Mouse (Mus musculus) spleen, embryonic (tissue): Measurements from ENCODE around the gene Zfp955b.
"Not testable (repeated sequence)": the region's sequence is repeated elsewhere in the genome, so short reads cannot be mapped to it uniquely, and the experiment has no call there.

Experiments
- CTCF ChIA-PET: fragments of 350-600 bp; sonication (Branson Sonifier 250); formaldehyde crosslinking; loops from one replicate; lab custom pipeline; 2022; lab: Charles Lee

The Zfp955b gene

DNA sequence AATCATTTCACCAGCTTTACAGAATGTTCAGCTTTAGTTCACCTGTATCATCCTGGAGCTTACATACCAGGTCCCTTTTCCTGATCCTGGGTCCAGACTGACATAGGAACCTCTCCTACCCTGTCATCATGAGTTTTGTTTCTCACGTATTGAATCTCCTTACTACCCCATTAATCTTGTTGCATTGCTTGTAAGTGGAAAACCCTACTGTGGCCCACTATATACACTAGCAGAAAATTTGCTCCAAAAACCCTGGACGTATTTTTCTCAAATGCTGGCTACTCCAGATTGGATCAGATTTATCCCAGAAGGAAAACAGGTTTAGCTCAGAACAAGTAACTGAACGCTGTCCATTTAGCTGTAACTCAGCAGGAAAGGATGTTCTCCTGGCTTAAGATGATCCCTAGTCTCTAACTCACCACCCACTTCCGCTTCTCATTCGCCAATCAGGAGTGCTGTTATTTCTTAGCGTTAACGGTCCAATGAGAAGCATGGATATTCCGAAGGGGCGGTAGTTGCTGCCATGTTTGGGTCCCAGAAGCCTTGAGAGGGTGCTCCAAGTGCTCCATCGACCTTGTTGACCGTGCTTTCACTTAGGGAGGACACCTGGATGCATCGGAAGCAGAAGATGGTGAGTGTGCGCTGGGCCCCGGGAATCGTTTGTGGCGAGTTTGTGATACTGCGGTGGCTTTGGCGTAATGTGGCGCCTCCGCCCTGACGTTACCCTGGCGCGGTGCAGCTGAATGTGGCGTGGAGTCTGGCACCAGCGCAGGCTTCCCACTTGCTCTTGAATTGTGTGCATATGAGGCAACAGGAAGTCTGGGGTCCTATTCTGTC, at the start of gene Zfp955b:
Gene Zfp955b (plus strand): TSS at position 506 of the 837 bp plus-strand sequence.
- CTCF ChIA-PET: not testable (repeated sequence)

DNA sequence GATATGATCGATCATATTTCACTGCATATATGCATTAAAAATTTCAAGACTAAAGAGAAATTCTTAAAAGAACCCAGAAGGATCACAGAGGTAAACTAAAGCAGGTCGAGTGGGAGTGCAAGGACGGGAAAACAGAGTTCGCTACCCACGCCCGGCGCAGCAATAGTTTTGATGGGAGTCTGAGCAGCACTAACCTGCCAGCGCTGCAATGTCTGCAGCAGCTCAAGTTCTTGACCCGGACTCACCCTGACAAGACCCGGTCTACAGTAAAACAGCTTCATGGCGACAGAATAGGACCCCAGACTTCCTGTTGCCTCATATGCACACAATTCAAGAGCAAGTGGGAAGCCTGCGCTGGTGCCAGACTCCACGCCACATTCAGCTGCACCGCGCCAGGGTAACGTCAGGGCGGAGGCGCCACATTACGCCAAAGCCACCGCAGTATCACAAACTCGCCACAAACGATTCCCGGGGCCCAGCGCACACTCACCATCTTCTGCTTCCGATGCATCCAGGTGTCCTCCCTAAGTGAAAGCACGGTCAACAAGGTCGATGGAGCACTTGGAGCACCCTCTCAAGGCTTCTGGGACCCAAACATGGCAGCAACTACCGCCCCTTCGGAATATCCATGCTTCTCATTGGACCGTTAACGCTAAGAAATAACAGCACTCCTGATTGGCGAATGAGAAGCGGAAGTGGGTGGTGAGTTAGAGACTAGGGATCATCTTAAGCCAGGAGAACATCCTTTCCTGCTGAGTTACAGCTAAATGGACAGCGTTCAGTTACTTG, 34.6 kb upstream of the Zfp955b start, which contains the start of gene Zfp955a:
Gene Zfp955a (minus strand): TSS at position 616 of the 789 bp plus-strand sequence.
- CTCF ChIA-PET: not testable (repeated sequence)

DNA sequence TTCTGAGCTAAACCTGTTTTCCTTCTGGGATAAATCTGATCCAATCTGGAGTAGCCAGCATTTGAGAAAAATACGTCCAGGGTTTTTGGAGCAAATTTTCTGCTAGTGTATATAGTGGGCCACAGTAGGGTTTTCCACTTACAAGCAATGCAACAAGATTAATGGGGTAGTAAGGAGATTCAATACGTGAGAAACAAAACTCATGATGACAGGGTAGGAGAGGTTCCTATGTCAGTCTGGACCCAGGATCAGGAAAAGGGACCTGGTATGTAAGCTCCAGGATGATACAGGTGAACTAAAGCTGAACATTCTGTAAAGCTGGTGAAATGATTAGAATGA, 34.1 kb upstream of the Zfp955b start:
- CTCF ChIA-PET: not testable (repeated sequence)

DNA sequence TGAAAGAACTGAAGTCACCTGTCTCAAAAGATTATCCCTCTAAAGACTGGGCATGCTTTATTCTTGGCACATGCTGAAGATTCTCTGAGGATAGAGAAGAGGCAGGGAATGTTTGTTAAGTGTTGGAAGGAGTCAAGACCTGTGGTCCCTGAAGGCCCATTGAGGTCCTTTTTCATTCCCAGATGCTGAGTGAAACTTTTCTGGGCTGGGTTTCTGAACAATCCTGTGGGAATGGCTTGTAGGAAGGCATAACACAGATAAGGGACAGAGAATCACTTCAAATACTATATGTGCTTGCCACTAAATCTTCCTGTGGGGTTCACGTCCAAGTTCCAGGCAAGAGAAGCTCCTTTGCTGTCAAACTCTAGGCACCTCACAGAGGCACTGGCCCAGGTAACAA, 25.0 kb upstream of the Zfp955b start, which contains the start of gene Olfr63:
Gene Olfr63 (plus strand): TSS at position 301 of the 400 bp plus-strand sequence.
- CTCF ChIA-PET: no interaction called here

DNA sequence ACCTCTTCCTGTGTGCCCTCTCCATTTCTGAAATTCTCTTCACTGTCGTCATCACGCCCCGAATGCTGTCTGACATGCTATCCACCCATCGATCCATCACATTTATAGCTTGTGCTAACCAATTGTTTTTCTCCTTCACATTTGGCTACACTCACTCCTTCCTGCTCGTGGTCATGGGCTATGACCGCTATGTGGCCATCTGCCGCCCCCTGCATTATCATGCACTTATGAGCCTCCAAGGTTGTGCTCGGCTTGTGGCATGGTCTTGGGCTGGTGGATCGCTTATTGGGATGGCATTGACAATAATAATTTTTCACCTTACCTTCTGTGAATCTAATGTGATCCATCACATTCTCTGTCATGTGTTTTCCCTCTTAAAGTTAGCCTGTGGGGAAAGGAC, 20.4 kb upstream of the Zfp955b start:
- CTCF ChIA-PET: no interaction called here

DNA sequence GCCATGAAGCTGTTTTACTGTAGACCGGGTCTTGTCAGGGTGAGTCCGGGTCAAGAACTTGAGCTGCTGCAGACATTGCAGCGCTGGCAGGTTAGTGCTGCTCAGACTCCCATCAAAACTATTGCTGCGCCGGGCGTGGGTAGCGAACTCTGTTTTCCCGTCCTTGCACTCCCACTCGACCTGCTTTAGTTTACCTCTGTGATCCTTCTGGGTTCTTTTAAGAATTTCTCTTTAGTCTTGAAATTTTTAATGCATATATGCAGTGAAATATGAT, 469 bp downstream of the Zfp955b start:
- CTCF ChIA-PET: not testable (repeated sequence)

DNA sequence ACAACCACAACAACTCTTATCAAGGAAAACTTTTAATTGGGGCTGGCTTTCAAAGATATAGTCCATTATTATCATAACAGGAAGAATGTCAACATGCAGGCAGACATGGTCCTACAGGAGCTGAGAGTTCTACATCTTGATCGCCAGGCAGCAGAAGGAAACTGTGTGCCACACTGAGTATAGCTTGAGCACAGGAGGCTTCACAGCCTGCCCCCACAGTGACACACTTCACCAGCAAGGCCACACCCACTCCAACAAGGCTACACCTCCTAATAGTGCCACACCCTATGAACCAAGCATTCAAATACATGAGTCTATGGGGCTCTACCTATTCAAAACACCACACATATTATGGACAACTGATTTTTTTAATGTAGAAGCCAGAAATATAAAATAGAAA, 63.6 kb downstream of the Zfp955b start:
- CTCF ChIA-PET: no interaction called here
